Mouse (Mus musculus): ENCODE measurements at regions not wholly inside any gene's neighbourhood (a gene's known extent, or its start where the extent isn't known, plus 50 kb on each side); places are given as distances from the start of the nearest gene placed in this dataset.

GRCm38 (mm10) chr13:71074012-71074411, 232.4 kb upstream of the Adamts16 start:
- TF ChIP-seq MAFK (IDR thresholded peaks at IDR 0.05; ENCODE audit: insufficient replicate concordance, low read length) (no peak), EP300 (IDR thresholded peaks at IDR 0.05; ENCODE audit: low read length) (no peak), ZNF384 (IDR thresholded peaks at IDR 0.05; ENCODE audit: low read depth, low read length) (no peak), MEF2A (IDR thresholded peaks at IDR 0.05; ENCODE audit: borderline replicate concordance, low read depth, low read length) (no peak), SMC3 (IDR thresholded peaks at IDR 0.05; ENCODE audit: low read depth, low read length) (no peak), MXI1 (IDR thresholded peaks at IDR 0.05; ENCODE audit: low read depth, low read length) (no peak), ZMIZ1 (IDR thresholded peaks at IDR 0.05; ENCODE audit: low read depth, low read length) (no peak), MAZ (IDR thresholded peaks at IDR 0.05; ENCODE audit: low read depth, low read length) (no peak)
- Histone ChIP-seq H3K27ac (ENCODE audit: insufficient read depth, low read depth) (no peak overlapping the region), H3K4me1 (ENCODE audit: control insufficient read depth in 1 of 2, insufficient read depth in 2 of 2) (peaks cover 0 to under 1% of the 10 kb centered on the region in 2 experiments; a peak in 1 of 4 replicates), H3K9ac (ENCODE audit: insufficient read depth, low read depth) (no peak overlapping the region), H3K4me2 (ENCODE audit: insufficient read depth, low read depth, poor library complexity, severe bottlenecking) (no peak overlapping the region), H3K4me3 (replicated peaks in 1 of 3; ENCODE audit: low read depth in 2 of 3, low read length in 2 of 3, poor library complexity in 1 of 3) (no peak overlapping the region), H3K36me3 (replicated peaks in 1 of 2; ENCODE audit: control insufficient read depth in 1 of 2, insufficient read depth in 1 of 2, low read length in 1 of 2) (no peaks in the 10 kb centered on the region), H3K9me3 (replicated peaks; ENCODE audit: low read length) (no peaks in the 10 kb centered on the region), H3K27me3 (replicated peaks) (no peaks in the 10 kb centered on the region), H3K79me2 (replicated peaks; ENCODE audit: control insufficient read depth, extremely low read depth, insufficient read depth, poor library complexity, severe bottlenecking) (no peaks in the 10 kb centered on the region)
- dilution Hi-C loops (cut with MboI; ENCODE audit: extremely low pct_ligation_motif_present, extremely low pct_unique_long_range_greater_than_20kb, low sequenced_read_pairs) (no loop called here), in situ Hi-C loops (cut with MboI; ENCODE audit: low pct_ligation_motif_present, low pct_unique_long_range_greater_than_20kb, low sequenced_read_pairs) (no loop called here)
- DNase-seq (ENCODE audit: extremely low read depth) = no peak

- dilution Hi-C loops (cut with MboI; ENCODE audit: extremely low pct_ligation_motif_present, extremely low pct_unique_long_range_greater_than_20kb, low sequenced_read_pairs) = no loop called here
- H3K27me3 ChIP-seq (replicated peaks) = no peaks in the 10 kb centered on the region
- no peaks in the 10 kb centered on the region for H3K79me2 ChIP-seq (replicated peaks; ENCODE audit: control insufficient read depth, extremely low read depth, insufficient read depth, poor library complexity, severe bottlenecking)
- peaks cover 8 to 13% of the 10 kb centered on the region in 2 experiments for H3K4me1 ChIP-seq (ENCODE audit: control insufficient read depth in 1 of 2, insufficient read depth in 2 of 2)
- no peak overlapping the region for H3K27ac ChIP-seq (ENCODE audit: insufficient read depth, low read depth)
- H3K4me2 ChIP-seq (ENCODE audit: insufficient read depth, low read depth, poor library complexity, severe bottlenecking) = peak overlapping the region; percentile 60
- H3K9ac ChIP-seq (ENCODE audit: insufficient read depth, low read depth) = no peak overlapping the region
- no peaks in the 10 kb centered on the region for H3K36me3 ChIP-seq (replicated peaks in 1 of 2; ENCODE audit: control insufficient read depth in 1 of 2, insufficient read depth in 1 of 2, low read length in 1 of 2)
- no peaks in the 10 kb centered on the region for H3K9me3 ChIP-seq (replicated peaks; ENCODE audit: low read length)
- no peak for TF ChIP-seq POLR2A (IDR thresholded peaks at IDR 0.05; ENCODE audit: low read depth, low read length)
- 0 out of 2 replicates have a peak, but pooled peaks have one; percentile 19 for TF ChIP-seq BHLHE40 (IDR thresholded peaks at IDR 0.05; ENCODE audit: low read depth, low read length)
- TF ChIP-seq RAD21 (IDR thresholded peaks at IDR 0.05; ENCODE audit: low read depth, low read length) = no peak
- no peak for TF ChIP-seq TBP (conservative IDR thresholded peaks at IDR 0.05; ENCODE audit: low read depth, low read length)
- no peak for TF ChIP-seq RCOR1 (conservative IDR thresholded peaks at IDR 0.05; ENCODE audit: low read depth, low read length)
- no peak for DNase-seq (ENCODE audit: extremely low read depth)
- in situ Hi-C loops (cut with MboI; ENCODE audit: low pct_ligation_motif_present, low pct_unique_long_range_greater_than_20kb, low sequenced_read_pairs) = no loop called here
- peak overlapping the region in 1 of 3 experiments; percentile 16 for H3K4me3 ChIP-seq (replicated peaks in 1 of 3; ENCODE audit: low read depth in 2 of 3, low read length in 2 of 3, poor library complexity in 1 of 3)
These were observed 227.2 kb upstream of the Adamts16 start for GRCm38 (mm10) chr13:71068757-71069201.

- in situ Hi-C loops (cut with MboI; ENCODE audit: low pct_ligation_motif_present, low pct_unique_long_range_greater_than_20kb, low sequenced_read_pairs) = no loop called here
- no peaks in the 10 kb centered on the region for H3K27me3 ChIP-seq (replicated peaks)
- H3K27ac ChIP-seq (ENCODE audit: insufficient read depth, low read depth) = no peak overlapping the region
- no peak overlapping the region for H3K9ac ChIP-seq (ENCODE audit: insufficient read depth, low read depth)
- no peaks in the 10 kb centered on the region for H3K36me3 ChIP-seq (replicated peaks in 1 of 2; ENCODE audit: control insufficient read depth in 1 of 2, insufficient read depth in 1 of 2, low read length in 1 of 2)
- H3K9me3 ChIP-seq (replicated peaks; ENCODE audit: low read length) = no peaks in the 10 kb centered on the region
- H3K4me2 ChIP-seq (ENCODE audit: insufficient read depth, low read depth, poor library complexity, severe bottlenecking) = no peak overlapping the region
- H3K4me1 ChIP-seq (ENCODE audit: control insufficient read depth in 1 of 2, insufficient read depth in 2 of 2) = peaks cover 9 to 13% of the 10 kb centered on the region in 2 experiments
- no peak overlapping the region for H3K4me3 ChIP-seq (replicated peaks in 1 of 3; ENCODE audit: low read depth in 2 of 3, low read length in 2 of 3, poor library complexity in 1 of 3)
- DNase-seq (ENCODE audit: extremely low read depth) = no peak
- no peaks in the 10 kb centered on the region for H3K79me2 ChIP-seq (replicated peaks; ENCODE audit: control insufficient read depth, extremely low read depth, insufficient read depth, poor library complexity, severe bottlenecking)
- dilution Hi-C loops (cut with MboI; ENCODE audit: extremely low pct_ligation_motif_present, extremely low pct_unique_long_range_greater_than_20kb, low sequenced_read_pairs) = no loop called here
- no peak for TF ChIP-seq ZKSCAN1 (IDR thresholded peaks at IDR 0.05; ENCODE audit: borderline replicate concordance, low read depth, low read length)
- TF ChIP-seq SMC3 (IDR thresholded peaks at IDR 0.05; ENCODE audit: low read depth, low read length) = no peak
- no peak for TF ChIP-seq ZNF384 (IDR thresholded peaks at IDR 0.05; ENCODE audit: low read depth, low read length)
- TF ChIP-seq SIN3A (IDR thresholded peaks at IDR 0.05; ENCODE audit: low read length) = no peak
- TF ChIP-seq GABPA (IDR thresholded peaks at IDR 0.05; ENCODE audit: insufficient replicate concordance, low read depth, low read length) = no peak
- TF ChIP-seq UBTF (IDR thresholded peaks at IDR 0.05; ENCODE audit: low read depth, low read length) = no peak
- TF ChIP-seq USF2 (conservative IDR thresholded peaks at IDR 0.05; ENCODE audit: low read depth, low read length) = no peak
- no peak for TF ChIP-seq IRF4 (IDR thresholded peaks at IDR 0.05; ENCODE audit: low read depth, low read length)
- no peak for TF ChIP-seq RAD21 (IDR thresholded peaks at IDR 0.05; ENCODE audit: low read depth, low read length)
- TF ChIP-seq PAX5 (IDR thresholded peaks at IDR 0.05; ENCODE audit: low read length) = no peak
- no peak for TF ChIP-seq E2F4 (IDR thresholded peaks at IDR 0.05; ENCODE audit: insufficient replicate concordance, low read depth, low read length)
- no peak for TF ChIP-seq CHD1 (IDR thresholded peaks at IDR 0.05; ENCODE audit: low read depth, low read length)
- TF ChIP-seq MYC (IDR thresholded peaks at IDR 0.05; ENCODE audit: low read depth, low read length) = no peak
- TF ChIP-seq JUN (IDR thresholded peaks at IDR 0.05; ENCODE audit: insufficient read depth, low read depth, low read length) = no peak
- no peak for TF ChIP-seq TCF12 (IDR thresholded peaks at IDR 0.05; ENCODE audit: low read depth, low read length)
- no peak for TF ChIP-seq MEF2A (IDR thresholded peaks at IDR 0.05; ENCODE audit: borderline replicate concordance, low read depth, low read length)
- TF ChIP-seq CTCF (conservative IDR thresholded peaks at IDR 0.05 in 1 of 2, IDR thresholded peaks at IDR 0.05 in 1 of 2; ENCODE audit: low read depth in 2 of 2, low read length in 2 of 2) = no peak
- no peak for TF ChIP-seq TBP (conservative IDR thresholded peaks at IDR 0.05; ENCODE audit: low read depth, low read length)
These were observed 226.4 kb upstream of the Adamts16 start for GRCm38 (mm10) chr13:71068011-71068410.

All from CH12.LX (cell line).